Mouse (Mus musculus) limb, embryonic 13.5 days (tissue): Measurements from ENCODE around the gene Polr2f. TPM values are rescaled to one million over a fixed set of nuclear protein-coding genes. Genes with fewer than 3 reads are reported as not detected.
A peak's percentile ranks its signal among the peaks of the same experiment; 100 is the strongest.

Source experiments
- ATAC-seq: fragments of 200-750 bp; cut with Nextera tagmentation; 2 replicates; pipeline ENCODE4 v1.8.0; 2017; ENCODE audit warnings: low read depth, moderate number of reproducible peaks, moderate TSS enrichment; ENCODE audit not compliant: low FRiP score
- H3K27ac ChIP-seq: fragments of 300-500 bp; sonication (generic); 2 replicates; pipeline ENCODE4 v1.5.1; 2015; ENCODE audit warnings: inconsistent platforms, mild to moderate bottlenecking, moderate library complexity
- H3K27me3 ChIP-seq: fragments of 300-500 bp; sonication (generic); 2 replicates; pipeline ENCODE4 v1.6.1; 2015; ENCODE audit warnings: mild to moderate bottlenecking, inconsistent platforms
- H3K36me3 ChIP-seq: fragments of 300-500 bp; sonication (generic); 2 replicates; pipeline ENCODE4 v1.6.1; 2015; ENCODE audit warnings: inconsistent platforms, mild to moderate bottlenecking, moderate library complexity
- H3K4me1 ChIP-seq: fragments of 300-500 bp; sonication (generic); 2 replicates; pipeline ENCODE4 v1.6.1; 2015; ENCODE audit warnings: inconsistent platforms
- H3K4me2 ChIP-seq: fragments of 300-500 bp; sonication (generic); replicated peaks from 2 replicates; pipeline ENCODE4 v1.6.1; 2015; ENCODE audit warnings: inconsistent platforms, mild to moderate bottlenecking, moderate library complexity
- H3K4me3 ChIP-seq: fragments of 300-500 bp; sonication (generic); 2 replicates; pipeline ENCODE4 v1.5.1; 2015; ENCODE audit warnings: moderate library complexity, mild to moderate bottlenecking, inconsistent platforms
- H3K9ac ChIP-seq: fragments of 300-500 bp; sonication (generic); 2 replicates; pipeline ENCODE4 v1.6.1; 2015; ENCODE audit warnings: mild to moderate bottlenecking, inconsistent platforms
- H3K9me3 ChIP-seq: fragments of 300-500 bp; sonication (generic); 2 replicates; pipeline ENCODE4 v1.6.1; 2016; ENCODE audit warnings: inconsistent platforms
- WGBS: fragments of 180-500 bp; shearing (Covaris S2); methylation state at CpG from one replicate; pipeline ENCODE4 v1.1.7; 2015; 5-methylcytosine and 5-hydroxymethylcytosine counted together
- polyA plus RNA-seq: library from polyadenylated mRNA; unstranded; fragments of >200 nt; fragmentation: Nextera tagmentation; extraction: Ambion mirVana; gene quantifications from 2 replicates; pipeline ENCODE4 v1.2.1, GENCODE M21; 2015

Gene Polr2f
- polyA plus RNA-seq, 1 experiment from 2014 or later, result 293 TPM

GRCm38 (mm10) chr15:79123751-79124150 is 17.1 kb upstream of the Polr2f start:
- no peak overlapping the region for H3K27ac ChIP-seq
- H3K4me3 ChIP-seq, result no peak overlapping the region
- no peak overlapping the region for H3K9ac ChIP-seq
- peaks cover 99% of the 10 kb centered on the region for H3K36me3 ChIP-seq
- no peak overlapping the region for H3K4me2 ChIP-seq
- peaks cover 7% of the 10 kb centered on the region; the same call in 1 of the 2 replicates for H3K9me3 ChIP-seq
- WGBS, result 88% methylated on average over 6 of the region's 6 CpGs
- no peak for ATAC-seq
- H3K4me1 ChIP-seq, result no peaks in the 10 kb centered on the region
- no peaks in the 10 kb centered on the region for H3K27me3 ChIP-seq

- peaks cover 97% of the 10 kb centered on the region for H3K36me3 ChIP-seq
- H3K4me2 ChIP-seq, result no peak overlapping the region
- H3K9me3 ChIP-seq, result peaks cover 7% of the 10 kb centered on the region; the same call in 1 of the 2 replicates
- H3K27me3 ChIP-seq, result no peaks in the 10 kb centered on the region
- H3K4me1 ChIP-seq, result no peaks in the 10 kb centered on the region
- H3K4me3 ChIP-seq, result no peak overlapping the region
- H3K27ac ChIP-seq, result no peak overlapping the region
- ATAC-seq, result no peak
- 83% methylated on average over 10 of the region's 10 CpGs for WGBS
- H3K9ac ChIP-seq, result no peak overlapping the region
Observed at GRCm38 (mm10) chr15:79124331-79124875, 16.4 kb upstream of the Polr2f start.

- no peak for ATAC-seq
- Histone ChIP-seq H3K36me3 (peaks cover 97% of the 10 kb centered on the region), H3K9me3 (peaks cover 7% of the 10 kb centered on the region; the same call in 1 of the 2 replicates), H3K4me3 (no peak overlapping the region), H3K4me2 (no peak overlapping the region), H3K27ac (no peak overlapping the region), H3K9ac (no peak overlapping the region), H3K27me3 (no peaks in the 10 kb centered on the region), H3K4me1 (no peaks in the 10 kb centered on the region)
- 81% methylated on average over 13 of the region's 13 CpGs for WGBS
Observed at GRCm38 (mm10) chr15:79126217-79126932, 14.4 kb upstream of the Polr2f start.

GRCm38 (mm10) chr15:79127101-79127500 is 13.7 kb upstream of the Polr2f start:
- ATAC-seq, result no peak
- Histone ChIP-seq H3K4me1 (no peaks in the 10 kb centered on the region), H3K9ac (no peak overlapping the region), H3K9me3 (peaks cover 7% of the 10 kb centered on the region; the same call in 1 of the 2 replicates), H3K27ac (no peak overlapping the region), H3K27me3 (no peaks in the 10 kb centered on the region), H3K4me2 (no peak overlapping the region), H3K4me3 (no peak overlapping the region), H3K36me3 (peaks cover 97% of the 10 kb centered on the region)
- WGBS, result 95% methylated on average over 12 of the region's 12 CpGs

- Histone ChIP-seq H3K27me3 (no peaks in the 10 kb centered on the region), H3K4me2 (no peak overlapping the region), H3K4me3 (no peak overlapping the region), H3K4me1 (no peaks in the 10 kb centered on the region), H3K36me3 (peaks cover 97% of the 10 kb centered on the region), H3K9me3 (peaks cover 7% of the 10 kb centered on the region; the same call in 1 of the 2 replicates), H3K27ac (no peak overlapping the region), H3K9ac (no peak overlapping the region)
- WGBS, result 97% methylated on average over 5 of the region's 5 CpGs
- no peak for ATAC-seq
Observed at GRCm38 (mm10) chr15:79128208-79128607, 12.6 kb upstream of the Polr2f start.

GRCm38 (mm10) chr15:79129311-79129710 is 11.5 kb upstream of the Polr2f start:
- ATAC-seq, result no peak
- no peak overlapping the region for H3K27ac ChIP-seq

GRCm38 (mm10) chr15:79130782-79131181 is 10.0 kb upstream of the Polr2f start:
- Histone ChIP-seq H3K4me3 (no peak overlapping the region), H3K9ac (no peak overlapping the region), H3K4me2 (no peak overlapping the region), H3K4me1 (peaks cover 14% of the 10 kb centered on the region), H3K9me3 (peaks cover 7% of the 10 kb centered on the region; the same call in 1 of the 2 replicates), H3K27me3 (no peaks in the 10 kb centered on the region), H3K36me3 (peaks cover 86% of the 10 kb centered on the region), H3K27ac (no peak overlapping the region)
- ATAC-seq, result no peak
- 79% methylated on average over 10 of the region's 10 CpGs for WGBS

More at GRCm38 (mm10) chr15:79129311-79129710, 11.5 kb upstream of the Polr2f start:
- WGBS, result 69% methylated on average over 7 of the region's 7 CpGs
- Histone ChIP-seq H3K4me3 (no peak overlapping the region), H3K4me1 (no peaks in the 10 kb centered on the region), H3K4me2 (no peak overlapping the region), H3K27me3 (no peaks in the 10 kb centered on the region), H3K9ac (no peak overlapping the region), H3K36me3 (peaks cover 97% of the 10 kb centered on the region), H3K9me3 (peaks cover 7% of the 10 kb centered on the region; the same call in 1 of the 2 replicates)

- no peaks in the 10 kb centered on the region for H3K27me3 ChIP-seq
- peaks cover 19% of the 10 kb centered on the region for H3K4me1 ChIP-seq
- no peak overlapping the region for H3K27ac ChIP-seq
- H3K9me3 ChIP-seq, result peaks cover 7% of the 10 kb centered on the region; the same call in 1 of the 2 replicates
- WGBS, result 64% methylated on average over 7 of the region's 7 CpGs
- H3K4me3 ChIP-seq, result no peak overlapping the region
- peaks cover 80% of the 10 kb centered on the region for H3K36me3 ChIP-seq
- H3K4me2 ChIP-seq, result no peak overlapping the region
- ATAC-seq, result no peak
- no peak overlapping the region for H3K9ac ChIP-seq
Observed at GRCm38 (mm10) chr15:79131442-79131841, 9.4 kb upstream of the Polr2f start.

GRCm38 (mm10) chr15:79133191-79133661 is 7.6 kb upstream of the Polr2f start:
- peaks cover 2% of the 10 kb centered on the region; the same call in 1 of the 2 replicates for H3K9me3 ChIP-seq

GRCm38 (mm10) chr15:79134496-79135270 is 6.1 kb upstream of the Polr2f start:
- Histone ChIP-seq H3K4me2 (no peak overlapping the region), H3K9me3 (no peaks in the 10 kb centered on the region), H3K27ac (peak overlapping the region; percentile 69; the same call in 1 of the 2 replicates), H3K4me3 (no peak overlapping the region), H3K4me1 (peaks cover 19% of the 10 kb centered on the region), H3K9ac (no peak overlapping the region), H3K36me3 (peaks cover 50% of the 10 kb centered on the region), H3K27me3 (no peaks in the 10 kb centered on the region)
- 82% methylated on average over 9 of the region's 9 CpGs for WGBS
- no peak for ATAC-seq

More at GRCm38 (mm10) chr15:79133191-79133661, 7.6 kb upstream of the Polr2f start:
- Histone ChIP-seq H3K4me1 (peaks cover 19% of the 10 kb centered on the region), H3K9ac (no peak overlapping the region), H3K4me2 (no peak overlapping the region), H3K36me3 (peaks cover 62% of the 10 kb centered on the region), H3K4me3 (no peak overlapping the region), H3K27ac (no peak overlapping the region), H3K27me3 (no peaks in the 10 kb centered on the region)
- 87% methylated on average over 6 of the region's 6 CpGs for WGBS
- no peak for ATAC-seq

GRCm38 (mm10) chr15:79135332-79135731 is 5.5 kb upstream of the Polr2f start:
- H3K27ac ChIP-seq, result peak overlapping the region; percentile 69
- no peak overlapping the region for H3K4me3 ChIP-seq
- H3K9me3 ChIP-seq, result no peaks in the 10 kb centered on the region
- H3K36me3 ChIP-seq, result peaks cover 43% of the 10 kb centered on the region
- peaks cover 5% of the 10 kb centered on the region; the same call in 1 of the 2 replicates for H3K27me3 ChIP-seq
- H3K4me1 ChIP-seq, result peaks cover 20% of the 10 kb centered on the region
- WGBS, result 70% methylated on average over 9 of the region's 9 CpGs
- no peak overlapping the region for H3K4me2 ChIP-seq
- H3K9ac ChIP-seq, result no peak overlapping the region
- ATAC-seq, result peak; percentile 42; the same call in 1 of the 2 replicates
